Mouse (Mus musculus): ENCODE results near the gene Runx3. TPM values are rescaled to one million over a fixed set of nuclear protein-coding genes. Genes with fewer than 3 reads are reported as not detected.

Gene Runx3
- polyA plus RNA-seq, 1 experiment from 2014 or later, result 0.20 TPM

DNA sequence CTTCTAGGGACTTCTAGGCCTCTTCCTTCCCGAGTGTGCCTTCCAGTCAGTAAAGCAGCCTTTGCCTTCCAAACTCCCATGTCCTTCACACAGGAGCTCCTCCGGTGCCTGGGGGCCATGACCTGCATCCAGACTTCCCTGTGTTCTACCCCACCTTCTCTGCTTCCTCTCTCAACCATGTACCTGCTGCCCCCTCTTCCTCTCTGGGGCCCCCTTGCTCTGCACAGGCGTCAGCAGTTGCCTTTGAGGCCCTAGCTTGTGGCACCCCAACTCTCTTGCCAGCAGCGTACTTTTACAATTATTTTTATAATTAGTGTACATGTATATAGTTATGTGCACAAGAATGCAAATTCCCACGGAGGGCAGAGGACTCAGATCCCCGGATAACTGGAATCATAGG, 37.4 kb upstream of the Runx3 start:
- H3K4me2 ChIP-seq (ENCODE audit: low read length), result no peak overlapping the region
- ATAC-seq (replicated peaks; ENCODE audit: low FRiP score, low TSS enrichment, low read depth) (no peak), DNase-seq (ENCODE audit: low spot score) (no peak)
- no peak overlapping the region for H3K27ac ChIP-seq (ENCODE audit: low read depth)
- H3K9ac ChIP-seq (ENCODE audit: low read length), result no peak overlapping the region
- whole genome bisulfite sequencing, result 68% methylated on average over 6 of the region's 6 CpGs
- no peaks in the 10 kb centered on the region for H3K4me1 ChIP-seq (replicated peaks; ENCODE audit: control insufficient read depth, insufficient read depth, low read length)
- no peaks in the 10 kb centered on the region for H3K27me3 ChIP-seq (replicated peaks; ENCODE audit: control insufficient read depth, insufficient read depth, low read length)
- H3K9me3 ChIP-seq (ENCODE audit: control insufficient read depth, low read length), result no peaks in the 10 kb centered on the region
- no peak overlapping the region for H3K4me3 ChIP-seq (ENCODE audit: low read depth, low read length)
- H3K36me3 ChIP-seq (ENCODE audit: control insufficient read depth, insufficient read depth, low read length), result no peaks in the 10 kb centered on the region

DNA sequence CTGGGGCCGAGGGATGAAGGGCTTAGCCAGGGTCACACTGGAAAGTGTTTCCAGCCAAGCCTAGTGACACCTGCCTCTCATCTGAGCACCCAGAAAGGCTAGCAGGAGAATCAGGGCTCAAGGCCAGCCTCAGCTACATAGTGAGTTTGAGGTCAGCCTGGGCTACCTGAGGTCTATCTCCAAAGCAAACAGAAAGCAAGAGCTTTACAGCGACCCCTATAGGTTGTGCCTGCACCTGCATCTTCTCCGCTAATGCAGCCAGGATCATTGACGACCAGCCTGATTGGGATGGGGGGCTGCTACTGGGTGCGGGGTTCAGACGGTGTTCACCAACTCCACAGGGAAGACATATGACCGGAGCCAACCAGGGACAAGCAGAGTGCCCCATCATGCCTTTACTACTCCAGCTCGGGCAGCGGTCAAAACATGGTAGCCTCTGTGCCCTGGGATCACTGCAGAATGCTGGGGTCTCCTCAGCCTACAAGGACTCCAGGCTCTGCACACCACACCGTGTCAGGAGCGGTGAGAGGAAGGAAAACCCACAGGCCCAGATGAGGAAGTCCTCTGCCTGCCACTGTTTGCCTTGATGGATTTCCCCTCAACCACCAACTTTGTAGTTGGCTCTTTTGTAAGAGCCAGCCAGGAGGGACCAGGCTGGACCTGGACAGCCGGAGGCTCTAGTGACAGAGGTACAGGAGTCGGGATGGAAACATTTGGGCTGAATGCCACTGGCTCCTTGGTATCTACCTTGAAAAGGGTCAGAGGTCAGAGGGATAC, 35.2 kb upstream of the Runx3 start:
- Histone ChIP-seq H3K27me3 (replicated peaks; ENCODE audit: control insufficient read depth, insufficient read depth, low read length) (no peaks in the 10 kb centered on the region), H3K36me3 (ENCODE audit: control insufficient read depth, insufficient read depth, low read length) (no peaks in the 10 kb centered on the region), H3K9ac (ENCODE audit: low read length) (no peak overlapping the region), H3K4me1 (replicated peaks; ENCODE audit: control insufficient read depth, insufficient read depth, low read length) (no peaks in the 10 kb centered on the region), H3K4me2 (ENCODE audit: low read length) (no peak overlapping the region), H3K4me3 (ENCODE audit: low read depth, low read length) (no peak overlapping the region), H3K27ac (ENCODE audit: low read depth) (no peak overlapping the region), H3K9me3 (ENCODE audit: control insufficient read depth, low read length) (no peaks in the 10 kb centered on the region)
- WGBS, result 74% methylated on average over 13 of the region's 13 CpGs
- no peak for DNase-seq (ENCODE audit: low spot score)
- no peak for ATAC-seq (replicated peaks; ENCODE audit: low FRiP score, low TSS enrichment, low read depth)

DNA sequence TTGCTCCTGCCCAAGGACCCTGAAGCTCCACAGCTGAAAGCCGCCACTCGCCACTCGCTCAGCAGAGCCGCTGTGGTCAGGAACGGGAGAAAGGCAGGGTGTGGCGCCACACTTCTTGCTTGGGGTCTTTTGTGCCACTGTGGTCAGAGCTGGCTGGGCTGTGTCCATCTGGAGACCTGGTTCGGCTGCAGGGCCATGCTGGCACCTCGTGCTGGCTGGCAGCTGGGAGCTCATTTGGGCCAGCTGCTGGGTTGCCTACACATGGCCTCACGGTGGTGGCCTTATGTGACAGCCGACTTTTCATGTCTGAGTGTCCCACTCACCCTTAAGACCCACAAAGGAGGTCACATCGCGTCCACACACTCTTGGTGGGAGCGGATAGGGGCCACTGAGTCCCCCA, 29.8 kb upstream of the Runx3 start:
- no peaks in the 10 kb centered on the region for H3K4me1 ChIP-seq (replicated peaks; ENCODE audit: control insufficient read depth, insufficient read depth, low read length)
- H3K27ac ChIP-seq (ENCODE audit: low read depth), result no peak overlapping the region
- DNase-seq (ENCODE audit: low spot score) (no peak), ATAC-seq (replicated peaks; ENCODE audit: low FRiP score, low TSS enrichment, low read depth) (no peak)
- WGBS, result 73% methylated on average over 13 of the region's 13 CpGs
- no peaks in the 10 kb centered on the region for H3K36me3 ChIP-seq (ENCODE audit: control insufficient read depth, insufficient read depth, low read length)
- H3K27me3 ChIP-seq (replicated peaks; ENCODE audit: control insufficient read depth, insufficient read depth, low read length), result no peaks in the 10 kb centered on the region
- no peaks in the 10 kb centered on the region for H3K9me3 ChIP-seq (ENCODE audit: control insufficient read depth, low read length)
- H3K4me3 ChIP-seq (ENCODE audit: low read depth, low read length), result no peak overlapping the region
- no peak overlapping the region for H3K9ac ChIP-seq (ENCODE audit: low read length)
- H3K4me2 ChIP-seq (ENCODE audit: low read length), result no peak overlapping the region

DNA sequence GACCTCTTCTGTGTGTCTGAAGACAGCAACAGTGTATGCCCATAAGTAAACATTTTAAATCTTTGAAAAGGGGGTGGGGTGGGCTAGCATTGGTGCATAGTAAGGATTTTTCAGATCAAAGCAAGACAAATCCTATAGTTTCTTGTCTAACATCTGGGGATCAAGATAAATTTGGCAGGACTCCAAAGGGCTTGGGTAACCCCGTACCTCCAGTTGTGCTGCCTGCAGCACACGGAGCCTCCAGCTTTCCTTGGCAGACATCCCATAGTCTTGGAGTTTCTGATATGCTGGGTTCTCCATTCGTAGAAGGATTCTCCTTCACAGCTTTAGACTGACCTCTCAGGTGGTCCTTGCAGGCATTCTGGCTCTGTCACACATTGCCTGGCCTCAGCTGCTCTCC, 27.6 kb upstream of the Runx3 start:
- Histone ChIP-seq H3K27me3 (replicated peaks; ENCODE audit: control insufficient read depth, insufficient read depth, low read length) (no peaks in the 10 kb centered on the region), H3K36me3 (ENCODE audit: control insufficient read depth, insufficient read depth, low read length) (no peaks in the 10 kb centered on the region), H3K9me3 (ENCODE audit: control insufficient read depth, low read length) (no peaks in the 10 kb centered on the region), H3K4me1 (replicated peaks; ENCODE audit: control insufficient read depth, insufficient read depth, low read length) (no peaks in the 10 kb centered on the region), H3K4me3 (ENCODE audit: low read depth, low read length) (no peak overlapping the region), H3K4me2 (ENCODE audit: low read length) (no peak overlapping the region), H3K9ac (ENCODE audit: low read length) (no peak overlapping the region), H3K27ac (ENCODE audit: low read depth) (no peak overlapping the region)
- WGBS, result 38% methylated on average over 3 of the region's 3 CpGs
- DNase-seq (ENCODE audit: low spot score) (no peak), ATAC-seq (replicated peaks; ENCODE audit: low FRiP score, low TSS enrichment, low read depth) (no peak)

DNA sequence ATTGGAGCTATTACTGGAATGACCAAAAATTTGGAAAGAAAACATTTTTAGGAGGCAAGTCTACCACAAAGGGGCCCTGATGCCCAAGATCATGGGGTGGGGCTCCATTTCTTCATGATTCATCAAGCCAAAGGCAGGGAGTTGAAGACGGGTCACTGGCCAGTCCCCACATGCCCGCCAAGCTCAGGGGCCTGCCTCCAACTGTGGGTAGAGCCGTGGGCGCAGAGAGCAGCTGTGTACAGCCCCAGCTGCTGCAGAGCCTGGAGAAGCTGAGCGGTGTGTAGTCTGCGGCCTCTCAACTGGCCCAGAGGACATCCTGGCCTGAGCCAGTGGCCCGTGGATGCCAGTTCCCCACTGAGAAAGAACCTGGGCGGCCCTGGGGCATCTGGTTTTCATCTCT, 24.8 kb upstream of the Runx3 start:
- H3K4me1 ChIP-seq (replicated peaks; ENCODE audit: control insufficient read depth, insufficient read depth, low read length), result no peaks in the 10 kb centered on the region
- H3K36me3 ChIP-seq (ENCODE audit: control insufficient read depth, insufficient read depth, low read length), result no peaks in the 10 kb centered on the region
- H3K4me2 ChIP-seq (ENCODE audit: low read length), result no peak overlapping the region
- DNase-seq (ENCODE audit: low spot score) (no peak), ATAC-seq (replicated peaks; ENCODE audit: low FRiP score, low TSS enrichment, low read depth) (no peak)
- 80% methylated on average over 8 of the region's 8 CpGs for WGBS
- no peaks in the 10 kb centered on the region for H3K27me3 ChIP-seq (replicated peaks; ENCODE audit: control insufficient read depth, insufficient read depth, low read length)
- H3K9ac ChIP-seq (ENCODE audit: low read length), result no peak overlapping the region
- no peak overlapping the region for H3K4me3 ChIP-seq (ENCODE audit: low read depth, low read length)
- H3K27ac ChIP-seq (ENCODE audit: low read depth), result no peak overlapping the region
- no peaks in the 10 kb centered on the region for H3K9me3 ChIP-seq (ENCODE audit: control insufficient read depth, low read length)

DNA sequence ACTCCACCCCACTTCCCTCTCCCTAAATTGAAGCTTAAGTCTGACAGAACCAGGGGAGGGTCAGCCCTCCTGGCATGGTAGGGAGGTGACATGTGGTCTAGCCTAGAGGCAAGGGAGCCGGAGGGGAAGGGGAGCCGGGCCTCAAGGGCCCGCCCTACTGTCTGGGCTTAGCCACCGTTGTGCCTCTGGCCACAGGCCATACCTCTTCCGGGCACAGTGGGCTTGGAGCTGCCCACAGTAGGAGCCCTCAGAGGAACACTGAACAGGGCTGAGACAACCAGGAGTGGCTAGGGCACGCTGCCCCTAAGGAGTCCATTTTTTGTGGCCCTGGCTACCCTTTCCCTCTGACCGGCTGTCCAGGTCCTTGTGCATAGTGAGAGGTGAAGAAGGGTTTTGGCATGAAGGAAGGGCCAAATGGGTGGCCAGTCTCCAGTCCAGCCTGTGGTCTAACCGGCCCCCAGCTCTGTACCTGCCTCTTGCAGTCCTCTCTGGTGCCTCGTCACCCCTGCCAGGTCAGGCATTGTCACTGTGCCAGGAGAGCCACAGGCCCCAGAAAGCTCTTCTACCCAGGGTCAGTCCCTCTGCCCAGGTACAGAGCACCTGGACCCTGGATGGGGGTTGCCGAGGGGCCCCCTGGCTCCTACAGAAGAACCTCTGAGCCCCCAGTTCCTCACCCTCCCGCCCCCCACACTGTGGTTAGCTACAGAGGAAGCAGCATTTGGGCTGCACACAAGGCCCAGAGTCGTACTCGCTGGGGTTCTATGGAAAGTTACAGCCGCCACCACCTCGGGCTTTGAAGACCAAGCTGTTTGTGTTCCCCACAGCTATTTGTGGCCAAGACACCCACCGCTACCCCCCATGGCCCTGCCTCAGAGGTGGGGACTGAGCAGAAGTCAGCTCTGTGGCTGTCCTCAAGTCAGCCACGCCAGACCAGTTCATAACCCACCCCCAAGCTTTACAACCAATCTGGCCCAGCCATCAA, 22.3 kb upstream of the Runx3 start:
- Histone ChIP-seq H3K27ac (ENCODE audit: low read depth) (no peak overlapping the region), H3K9ac (ENCODE audit: low read length) (no peak overlapping the region), H3K36me3 (ENCODE audit: control insufficient read depth, insufficient read depth, low read length) (no peaks in the 10 kb centered on the region), H3K27me3 (replicated peaks; ENCODE audit: control insufficient read depth, insufficient read depth, low read length) (no peaks in the 10 kb centered on the region), H3K4me2 (ENCODE audit: low read length) (no peak overlapping the region), H3K9me3 (ENCODE audit: control insufficient read depth, low read length) (no peaks in the 10 kb centered on the region), H3K4me1 (replicated peaks; ENCODE audit: control insufficient read depth, insufficient read depth, low read length) (no peaks in the 10 kb centered on the region), H3K4me3 (ENCODE audit: low read depth, low read length) (no peak overlapping the region)
- no peak for ATAC-seq (replicated peaks; ENCODE audit: low FRiP score, low TSS enrichment, low read depth)
- 86% methylated on average over 17 of the region's 17 CpGs for WGBS
- no peak for DNase-seq (ENCODE audit: low spot score)

DNA sequence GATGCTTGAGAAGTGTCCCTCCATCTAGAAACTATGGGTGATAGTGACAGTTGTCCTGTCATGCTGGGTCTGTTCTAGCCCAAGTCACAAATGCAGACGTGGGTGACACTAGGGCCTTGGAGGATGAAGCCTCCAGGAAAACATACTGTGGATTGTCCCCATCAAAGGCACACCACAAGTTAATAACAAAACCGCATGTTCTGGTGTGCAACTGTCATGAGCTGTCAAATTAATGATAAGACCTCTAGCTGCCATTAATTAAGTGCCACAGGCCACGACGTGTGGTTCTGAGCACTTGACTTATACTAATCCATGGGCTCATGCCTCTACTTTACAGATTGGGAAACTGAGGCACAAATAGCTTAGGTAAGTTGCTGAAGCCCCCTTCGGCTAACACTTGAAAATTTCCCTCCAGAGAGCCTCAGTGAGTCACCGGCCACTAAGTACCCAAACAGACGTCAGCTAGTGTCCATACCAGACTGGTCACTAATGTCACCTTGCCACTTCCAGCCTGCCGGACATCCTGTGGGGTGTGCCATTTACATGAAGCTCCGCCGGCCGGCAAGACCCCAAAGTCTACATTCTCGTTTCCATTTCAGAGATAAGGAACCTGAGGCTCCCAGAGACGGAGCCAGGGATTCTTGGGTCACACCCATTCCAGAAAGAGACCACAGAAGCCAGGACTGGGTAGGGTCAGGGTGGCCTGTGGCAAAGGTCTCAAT, 18.3 kb upstream of the Runx3 start:
- no peaks in the 10 kb centered on the region for H3K27me3 ChIP-seq (replicated peaks; ENCODE audit: control insufficient read depth, insufficient read depth, low read length)
- H3K9me3 ChIP-seq (ENCODE audit: control insufficient read depth, low read length), result no peaks in the 10 kb centered on the region
- DNase-seq (ENCODE audit: low spot score) (no peak), ATAC-seq (replicated peaks; ENCODE audit: low FRiP score, low TSS enrichment, low read depth) (no peak)
- no peaks in the 10 kb centered on the region for H3K36me3 ChIP-seq (ENCODE audit: control insufficient read depth, insufficient read depth, low read length)
- H3K9ac ChIP-seq (ENCODE audit: low read length), result no peak overlapping the region
- H3K4me1 ChIP-seq (replicated peaks; ENCODE audit: control insufficient read depth, insufficient read depth, low read length), result no peaks in the 10 kb centered on the region
- no peak overlapping the region for H3K4me2 ChIP-seq (ENCODE audit: low read length)
- 76% methylated on average over 13 of the region's 13 CpGs for WGBS
- no peak overlapping the region for H3K27ac ChIP-seq (ENCODE audit: low read depth)
- no peak overlapping the region for H3K4me3 ChIP-seq (ENCODE audit: low read depth, low read length)

DNA sequence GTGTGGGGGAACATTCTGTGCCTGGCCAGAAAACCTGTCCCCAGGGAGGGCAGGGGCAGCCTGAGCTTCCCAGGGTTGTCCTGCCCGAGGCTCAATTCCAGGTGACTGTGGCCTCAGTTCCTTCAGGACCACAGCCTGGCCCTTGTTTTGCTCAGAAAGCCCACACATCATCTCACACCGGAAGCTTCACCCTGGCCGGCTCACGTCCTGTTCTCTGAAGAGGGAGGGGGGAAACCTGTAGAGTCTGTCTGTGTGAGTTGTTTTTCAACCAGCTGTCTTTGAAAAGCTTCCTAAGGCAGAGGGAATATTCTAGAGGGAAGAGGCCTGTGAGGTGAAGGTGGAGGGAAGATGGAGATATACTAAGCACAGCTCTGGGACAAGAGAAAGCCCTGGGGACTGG, 17.7 kb upstream of the Runx3 start:
- 40% methylated on average over 4 of the region's 4 CpGs for WGBS
- H3K4me2 ChIP-seq (ENCODE audit: low read length), result no peak overlapping the region
- H3K27ac ChIP-seq (ENCODE audit: low read depth), result no peak overlapping the region
- no peaks in the 10 kb centered on the region for H3K4me1 ChIP-seq (replicated peaks; ENCODE audit: control insufficient read depth, insufficient read depth, low read length)
- no peaks in the 10 kb centered on the region for H3K36me3 ChIP-seq (ENCODE audit: control insufficient read depth, insufficient read depth, low read length)
- no peaks in the 10 kb centered on the region for H3K27me3 ChIP-seq (replicated peaks; ENCODE audit: control insufficient read depth, insufficient read depth, low read length)
- no peak overlapping the region for H3K9ac ChIP-seq (ENCODE audit: low read length)
- H3K4me3 ChIP-seq (ENCODE audit: low read depth, low read length), result no peak overlapping the region
- ATAC-seq (replicated peaks; ENCODE audit: low FRiP score, low TSS enrichment, low read depth) (no peak), DNase-seq (ENCODE audit: low spot score) (no peak)
- H3K9me3 ChIP-seq (ENCODE audit: control insufficient read depth, low read length), result no peaks in the 10 kb centered on the region

Data from intestine, embryonic 14.5 days (tissue).